Mouse (Mus musculus): ENCODE measurements at regions not wholly inside any gene's neighbourhood (a gene's known extent, or its start where the extent isn't known, plus 50 kb on each side); places are given as distances from the start of the nearest gene placed in this dataset.

DNA sequence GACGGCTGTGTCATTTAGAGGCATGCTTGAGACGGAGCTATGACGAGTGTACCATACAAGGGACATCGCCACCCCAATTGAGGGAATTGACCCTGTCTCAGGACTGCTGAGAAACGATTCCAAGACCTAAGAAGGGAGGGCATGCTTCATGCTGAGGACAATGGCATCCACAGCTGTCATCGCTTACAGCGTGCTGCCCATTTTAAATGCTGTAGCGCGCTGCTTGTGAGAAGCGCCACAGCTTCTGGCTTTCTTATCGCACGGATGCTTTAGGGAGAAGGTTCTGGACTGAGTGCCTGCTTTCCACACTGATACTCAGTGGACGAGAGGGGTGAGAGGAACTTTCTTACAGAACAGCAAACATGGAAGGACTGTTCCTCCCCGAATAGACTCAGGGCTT lies 357.8 kb upstream of the Arglu1 start:
- in situ Hi-C loops (cut with MboI, MseI): no loop called here

DNA sequence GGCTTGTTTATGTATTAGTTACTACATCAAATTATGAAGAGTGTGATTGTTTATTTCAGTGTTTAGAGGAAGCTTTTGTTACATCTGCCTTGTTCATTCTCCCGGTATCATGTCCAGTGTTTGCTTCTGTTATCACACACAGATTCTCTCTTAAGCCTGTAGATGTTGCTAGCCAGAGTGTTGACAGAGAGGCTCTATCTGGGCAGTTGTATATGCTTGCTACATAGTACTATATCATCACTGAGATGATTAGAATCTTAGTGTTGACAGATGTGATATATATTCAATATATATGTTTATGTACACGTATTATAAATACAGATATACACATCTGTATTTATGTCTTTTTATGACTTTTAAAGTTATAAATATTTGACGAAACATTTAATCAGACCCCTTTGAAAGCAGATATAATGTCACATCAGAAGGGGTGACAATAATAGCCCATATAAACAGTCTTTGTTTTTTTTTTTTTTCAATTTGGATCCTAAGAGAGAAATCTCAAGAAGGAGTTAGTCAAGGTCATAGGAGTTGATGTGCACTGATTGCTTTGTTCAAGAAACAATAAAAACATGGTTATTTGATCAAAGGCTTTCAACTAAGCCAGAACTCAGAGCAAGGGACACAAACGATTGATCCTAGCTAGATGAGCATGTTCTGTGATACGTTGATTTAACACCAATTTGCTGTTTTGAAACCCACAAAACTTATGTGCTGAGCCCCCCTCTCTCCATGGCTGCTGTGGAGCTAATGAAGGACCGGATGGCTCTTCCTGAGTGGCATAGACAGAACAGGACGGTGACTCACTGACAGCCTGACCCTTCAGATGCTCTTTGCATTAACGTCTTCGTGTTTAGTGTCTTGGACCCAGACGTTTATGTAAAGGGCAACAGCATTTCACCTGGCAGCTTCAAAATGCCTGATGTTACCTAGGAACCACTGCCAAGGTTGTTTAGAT lies 352.8 kb upstream of the Arglu1 start:
- in situ Hi-C loops (cut with MboI, MseI): no loop called here

DNA sequence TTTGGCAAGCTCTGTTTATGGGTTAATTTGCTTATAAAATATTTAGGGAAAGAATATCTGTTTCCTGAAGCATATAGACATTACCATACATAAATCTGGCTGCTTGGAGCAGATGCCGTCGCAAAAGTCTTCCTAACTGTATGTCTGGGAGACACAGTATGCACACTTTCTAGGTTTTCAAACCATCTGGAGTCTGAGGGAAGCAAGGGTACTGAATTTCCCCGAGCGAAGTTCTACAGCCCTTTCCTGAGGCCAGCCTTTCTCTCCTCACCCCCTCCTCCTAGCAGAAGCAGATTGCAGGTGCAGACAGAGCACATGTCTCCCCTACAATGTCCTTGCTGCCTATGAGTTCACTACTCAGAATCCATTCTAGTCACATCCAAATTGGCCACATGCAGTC lies 338.8 kb upstream of the Arglu1 start:
- in situ Hi-C loops (cut with MboI, MseI): no loop called here

DNA sequence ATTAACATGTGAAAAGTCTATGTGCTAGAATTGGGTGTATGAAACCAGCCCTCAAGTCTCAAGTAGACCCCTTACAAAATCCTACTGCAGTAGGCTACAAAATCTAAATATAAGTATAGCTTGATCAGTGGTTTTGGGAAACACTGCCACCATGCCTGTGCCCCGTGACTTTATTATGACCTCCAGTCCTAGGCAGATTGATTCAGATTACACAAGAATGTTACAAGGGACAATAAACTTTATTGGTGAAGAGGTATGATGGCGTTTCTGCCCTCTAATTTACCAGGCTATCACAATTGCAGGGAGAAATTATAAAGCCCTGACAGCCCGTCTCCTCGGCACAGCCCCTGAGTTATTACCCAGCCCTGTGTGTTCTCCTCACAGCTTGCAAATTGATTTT lies 337.4 kb upstream of the Arglu1 start:
- in situ Hi-C loops (cut with MboI, MseI): no loop called here

DNA sequence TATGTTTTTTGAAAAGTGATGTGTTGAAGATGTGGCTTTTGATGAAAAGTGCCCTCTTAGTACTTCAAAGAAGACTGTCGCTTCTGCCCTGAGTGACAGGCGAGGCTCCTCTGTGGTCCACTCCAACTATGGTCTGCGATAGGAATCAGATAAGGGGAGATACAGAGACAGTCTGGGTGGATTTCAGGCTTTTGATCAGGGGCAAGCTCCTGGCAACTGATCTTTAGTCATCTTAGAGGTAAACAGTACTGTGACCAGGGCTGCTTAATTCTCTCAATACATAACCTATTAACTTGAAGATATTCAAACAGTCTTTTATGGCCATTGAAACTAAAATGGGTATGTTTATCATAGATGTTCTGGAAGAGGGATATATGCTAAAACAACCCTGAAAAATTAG lies 335.6 kb upstream of the Arglu1 start:
- in situ Hi-C loops (cut with MboI, MseI): no loop called here

DNA sequence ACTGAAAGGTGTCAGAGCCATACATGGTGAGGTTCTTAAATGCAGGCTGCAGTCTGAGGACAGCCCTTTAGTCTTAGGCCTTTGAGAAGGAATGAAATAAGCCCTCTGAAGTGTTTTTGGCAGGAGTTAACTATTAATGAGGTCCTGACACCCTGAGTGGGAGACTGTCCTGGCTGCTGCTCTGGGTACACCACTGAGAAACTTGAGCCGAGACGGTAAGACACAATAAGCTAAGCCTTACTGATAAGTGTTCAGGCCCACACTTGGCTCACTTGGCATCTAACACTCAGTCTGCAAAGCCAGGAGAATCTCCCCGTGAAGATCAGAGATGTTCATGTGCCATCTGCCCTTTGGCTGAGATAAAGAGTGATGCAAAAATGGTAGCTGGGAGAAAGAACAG lies 335.1 kb upstream of the Arglu1 start:
- in situ Hi-C loops (cut with MboI, MseI): no loop called here

DNA sequence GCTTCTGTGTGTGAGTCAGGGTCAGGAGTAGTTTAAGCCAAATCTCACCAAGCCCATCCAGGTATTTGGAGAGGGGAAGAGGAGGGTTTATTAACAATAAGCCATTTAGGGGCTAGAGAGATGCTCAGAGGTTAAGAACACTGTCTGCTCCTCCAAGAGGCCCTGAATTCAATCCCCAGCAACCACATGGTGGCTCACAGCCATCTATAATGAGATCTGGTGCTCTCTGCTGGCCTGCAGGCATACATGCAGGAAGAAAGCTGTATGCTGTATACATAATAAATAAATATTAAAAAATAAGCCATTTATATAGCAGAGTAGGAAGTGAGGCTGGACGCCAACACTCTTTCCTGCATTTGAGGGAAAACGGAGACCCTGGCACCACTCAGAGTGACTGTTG lies 330.4 kb upstream of the Arglu1 start:
- in situ Hi-C loops (cut with MboI, MseI): no loop called here

DNA sequence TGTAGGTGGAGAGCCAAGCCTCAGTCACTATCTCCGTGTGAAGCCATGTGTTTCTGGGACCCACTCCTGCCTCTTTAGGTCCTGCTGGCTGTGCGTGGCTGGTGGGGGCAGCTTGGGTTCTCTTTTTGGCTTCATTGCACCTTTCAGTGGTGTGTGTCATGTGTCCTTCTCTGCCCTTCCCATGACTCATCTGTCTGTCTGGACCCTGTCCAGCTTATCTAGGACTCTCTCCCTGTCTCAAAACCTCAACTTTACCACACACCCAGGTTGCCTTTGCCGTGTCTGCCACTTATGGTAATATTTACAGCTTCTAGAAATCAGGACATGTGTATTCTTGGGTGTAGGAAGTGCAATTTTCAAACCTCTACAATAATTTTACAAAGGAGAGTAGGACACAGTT lies 329.9 kb upstream of the Arglu1 start:
- in situ Hi-C loops (cut with MboI, MseI): no loop called here

DNA sequence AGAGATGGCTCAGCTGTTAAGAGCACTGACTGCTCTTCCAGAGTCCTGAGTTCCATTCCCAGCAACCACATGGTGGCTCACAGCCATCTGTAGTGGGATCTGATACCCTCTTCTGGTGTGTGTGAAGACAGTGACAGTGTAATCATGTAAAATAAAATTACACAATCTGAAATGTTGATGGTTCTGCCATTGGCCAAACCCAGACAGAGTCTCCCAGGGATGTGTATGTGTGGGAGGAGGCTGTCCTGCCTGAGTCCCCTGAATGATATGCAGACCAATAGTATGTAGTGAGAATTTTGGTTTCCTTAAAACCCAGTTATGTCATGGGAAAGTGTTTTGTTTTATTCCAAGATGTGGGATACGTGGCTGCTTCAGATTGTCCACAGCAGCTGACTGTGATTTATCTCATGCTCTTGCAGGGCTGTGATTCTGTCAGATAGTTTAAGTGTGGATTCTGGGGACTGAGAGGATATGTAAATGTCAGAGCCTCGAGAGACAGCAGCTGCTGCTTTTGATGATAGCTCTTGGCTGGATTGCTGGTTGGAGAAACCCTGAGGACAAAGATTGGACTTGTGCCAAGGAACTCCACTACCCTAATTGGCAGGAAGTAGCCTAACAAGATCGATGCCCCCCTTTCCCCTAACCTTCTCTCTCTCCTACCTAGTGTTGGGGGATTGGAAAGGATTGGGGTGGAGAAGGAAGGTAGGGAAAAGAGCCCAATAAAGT lies 321.6 kb upstream of the Arglu1 start:
- in situ Hi-C loops (cut with MboI, MseI): no loop called here

DNA sequence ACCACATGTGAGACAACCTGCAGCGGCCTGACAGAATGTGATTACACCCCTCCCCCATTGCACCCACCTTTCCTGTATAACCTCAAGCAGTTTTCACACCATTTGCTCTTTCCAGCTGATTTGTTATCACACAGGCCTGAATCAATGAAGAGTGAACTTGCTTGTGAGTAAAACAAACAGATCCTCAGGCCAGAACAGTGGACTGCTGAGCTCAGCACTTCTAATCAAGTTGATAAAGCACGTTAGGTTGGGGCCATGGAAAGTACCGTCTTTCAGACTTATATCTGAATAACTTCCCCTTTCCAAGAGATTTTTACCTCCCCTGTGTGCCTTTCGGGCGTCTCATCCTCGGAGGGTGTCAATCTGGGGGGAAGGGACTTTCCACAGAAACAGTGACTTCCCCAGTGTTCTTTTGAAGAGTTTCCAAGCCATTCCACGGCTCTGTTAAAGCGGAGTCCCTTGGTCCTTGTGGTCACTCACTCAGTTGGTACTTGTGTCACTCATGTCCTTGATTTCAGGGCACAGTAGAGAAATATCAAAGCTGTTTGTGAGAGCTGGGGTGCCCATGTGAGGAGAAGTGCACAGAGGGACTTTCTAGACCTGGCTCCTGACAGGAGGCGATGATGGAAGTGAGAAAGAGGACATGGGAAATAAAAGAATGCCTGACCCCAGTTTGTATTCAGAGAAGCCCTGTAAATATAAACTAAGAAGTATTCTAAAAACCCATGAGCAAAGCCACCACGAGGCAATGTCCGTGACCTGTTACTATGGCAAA lies 317.9 kb upstream of the Arglu1 start:
- in situ Hi-C loops (cut with MboI, MseI): no loop called here

DNA sequence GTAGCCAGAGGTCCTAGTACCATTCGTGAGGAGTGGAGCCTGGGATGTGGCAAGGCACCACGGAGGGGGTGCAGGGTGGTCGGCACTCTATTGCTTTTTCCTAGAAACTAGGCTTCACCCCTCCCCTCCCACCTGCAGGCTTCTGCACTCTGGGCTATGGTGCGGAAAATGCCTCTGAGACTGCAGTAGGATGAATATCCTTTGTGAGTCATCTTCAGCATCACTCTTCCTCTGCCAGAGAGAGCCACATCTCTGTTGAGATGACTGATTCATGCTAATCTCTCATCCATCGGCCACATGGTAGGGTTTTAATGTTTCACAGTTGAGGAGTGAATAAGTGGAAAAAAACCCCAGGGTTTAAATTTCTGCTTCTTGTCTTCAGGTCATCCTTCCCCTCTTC lies 309.6 kb upstream of the Arglu1 start:
- in situ Hi-C loops (cut with MboI, MseI): loop anchor here (10.0 kb wide), 1 partner anchor 265 kb away; no protein-coding TSS in a partner anchor

DNA sequence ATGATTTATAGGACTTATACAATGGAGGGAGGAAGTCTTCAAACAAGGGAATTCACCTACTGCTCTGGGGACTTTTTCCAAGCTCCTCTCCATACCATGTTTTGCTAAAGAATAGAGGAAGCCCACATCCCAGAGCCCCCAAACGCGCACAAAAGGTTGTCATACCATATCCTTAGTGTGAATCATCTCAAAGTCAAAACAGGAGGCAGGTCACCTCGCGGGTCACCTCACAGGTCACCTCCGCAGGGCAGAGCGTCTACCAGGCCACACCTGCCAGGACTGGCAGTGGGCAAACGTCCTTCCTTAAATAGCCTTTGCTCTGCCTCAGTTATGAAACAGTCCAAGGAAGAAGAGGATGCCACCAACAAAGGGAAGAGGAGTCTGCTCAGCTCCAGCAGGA lies 307.3 kb upstream of the Arglu1 start:
- in situ Hi-C loops (cut with MboI, MseI): loop anchor here (10.0 kb wide), 1 partner anchor 263 kb away; no protein-coding TSS in a partner anchor

DNA sequence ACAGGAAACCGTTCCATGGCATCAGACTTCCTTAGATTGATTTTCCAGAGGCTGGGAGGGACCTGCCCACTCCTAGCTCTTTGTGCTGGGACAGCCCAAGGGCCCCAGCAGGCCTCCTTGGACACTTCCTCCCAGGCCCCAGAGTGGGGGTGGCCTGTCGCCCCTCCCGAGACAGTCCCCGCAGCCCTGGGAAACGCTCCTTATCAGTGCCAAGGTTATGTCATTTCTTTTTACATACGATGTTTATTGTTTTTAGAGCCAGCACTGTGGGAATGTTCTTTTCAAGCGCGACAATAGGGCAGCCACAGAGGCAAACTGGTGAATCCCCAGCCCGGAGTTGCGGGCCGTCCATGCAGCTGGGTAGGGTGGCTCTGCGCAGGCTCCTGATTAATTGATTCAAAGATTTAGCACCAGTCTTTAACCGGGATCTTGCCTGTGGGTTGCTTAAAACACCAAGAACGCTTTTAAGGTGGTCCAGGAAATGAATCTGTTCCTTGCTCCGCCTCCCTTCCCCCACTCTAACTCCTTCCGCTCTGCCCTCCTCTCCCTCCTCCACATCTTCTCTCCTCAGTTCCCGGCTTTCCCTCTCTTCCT lies 304.4 kb upstream of the Arglu1 start:
- in situ Hi-C loops (cut with MboI, MseI): loop anchor here (10.0 kb wide), 1 partner anchor 260 kb away; no protein-coding TSS in a partner anchor

DNA sequence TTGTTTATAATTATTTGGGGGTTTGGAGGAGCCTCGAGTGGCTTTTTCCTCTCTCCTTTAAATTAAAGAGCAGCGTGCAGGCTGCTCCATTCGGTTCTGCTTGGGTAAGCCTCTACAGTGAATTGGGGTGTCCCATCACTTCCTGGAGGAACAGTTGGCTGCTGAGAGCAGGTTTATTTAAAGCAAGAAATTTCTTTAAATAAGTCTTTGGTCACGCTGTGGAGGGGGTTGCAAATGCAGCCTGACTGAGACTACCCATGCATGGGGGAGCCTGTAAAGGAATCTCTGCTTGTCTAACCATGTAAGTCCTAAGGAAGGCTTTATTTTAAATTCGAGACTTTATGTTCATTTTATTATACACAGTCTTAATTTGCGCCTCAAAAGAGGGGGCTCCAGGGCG lies 303.7 kb upstream of the Arglu1 start:
- in situ Hi-C loops (cut with MboI, MseI): loop anchor here (10.0 kb wide), 1 partner anchor 259 kb away; no protein-coding TSS in a partner anchor

DNA sequence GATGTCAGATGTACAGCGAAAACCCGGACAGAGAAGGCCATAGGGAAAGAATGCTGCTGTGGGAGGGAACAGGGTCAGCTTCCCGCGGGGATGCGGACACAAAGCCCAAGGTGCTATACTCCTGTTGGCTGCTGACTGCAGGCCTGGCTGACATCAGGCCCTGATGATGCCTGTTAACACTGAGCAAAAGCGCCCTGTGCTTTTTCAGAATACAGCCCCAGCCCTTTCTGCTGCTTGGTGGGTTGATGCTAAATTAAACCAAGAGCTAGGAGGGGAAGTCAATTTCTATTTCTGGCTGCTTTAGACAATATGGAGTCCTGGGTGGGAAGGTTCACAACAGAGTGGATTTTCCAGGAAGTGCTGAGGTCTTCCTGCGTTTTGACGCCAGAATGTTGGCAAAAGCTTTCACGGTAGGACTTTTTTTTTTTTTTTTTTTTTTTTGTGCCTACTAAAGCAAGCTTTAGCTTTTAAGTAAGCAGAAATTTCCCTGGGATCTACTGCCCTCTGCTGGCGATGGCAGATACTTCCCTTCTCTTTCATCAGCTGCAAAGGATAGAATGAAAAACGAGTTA lies 302.2 kb upstream of the Arglu1 start:
- in situ Hi-C loops (cut with MboI, MseI): loop anchor here (10.0 kb wide), 1 partner anchor 258 kb away; no protein-coding TSS in a partner anchor

DNA sequence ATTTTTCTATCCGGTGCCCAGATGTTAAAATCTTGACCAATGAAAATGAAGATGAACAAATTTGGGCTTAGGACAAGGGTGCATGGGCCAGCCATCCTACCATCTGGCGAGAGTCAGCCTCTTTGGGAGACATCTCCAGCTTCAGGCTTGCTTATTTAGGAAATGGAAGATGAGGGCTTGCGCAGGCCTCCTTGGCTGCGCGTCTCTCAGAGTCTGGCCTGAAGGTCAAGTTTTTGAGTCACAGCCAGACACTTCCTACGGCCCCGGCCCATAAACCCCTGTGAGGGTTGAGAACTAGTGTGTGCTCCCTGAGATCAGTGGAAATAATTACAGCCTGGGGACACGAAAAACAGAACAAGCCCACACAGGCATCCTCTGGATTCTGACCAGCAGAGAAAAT lies 300.7 kb upstream of the Arglu1 start:
- in situ Hi-C loops (cut with MboI, MseI): loop anchor here (10.0 kb wide), 1 partner anchor 256 kb away; no protein-coding TSS in a partner anchor

DNA sequence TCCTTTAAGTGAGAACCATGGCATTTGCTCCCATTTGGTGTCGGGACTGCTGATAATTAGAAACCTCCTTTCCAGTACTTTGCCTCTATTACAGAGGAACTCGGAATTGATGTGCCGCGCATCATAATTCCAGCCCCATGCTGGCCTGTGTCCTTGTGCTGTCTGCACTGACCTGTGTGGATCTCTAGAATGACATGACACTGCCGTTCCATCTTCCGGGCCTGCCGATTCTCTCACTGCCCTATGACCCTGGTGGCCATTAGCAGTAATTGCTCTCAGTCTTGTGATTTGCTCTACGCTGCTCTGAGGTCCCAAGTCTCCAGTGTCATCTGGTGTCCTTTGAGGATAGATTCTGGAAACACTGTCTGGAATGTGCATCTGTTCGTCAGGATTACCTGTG lies 295.7 kb upstream of the Arglu1 start:
- in situ Hi-C loops (cut with MboI, MseI): no loop called here

DNA sequence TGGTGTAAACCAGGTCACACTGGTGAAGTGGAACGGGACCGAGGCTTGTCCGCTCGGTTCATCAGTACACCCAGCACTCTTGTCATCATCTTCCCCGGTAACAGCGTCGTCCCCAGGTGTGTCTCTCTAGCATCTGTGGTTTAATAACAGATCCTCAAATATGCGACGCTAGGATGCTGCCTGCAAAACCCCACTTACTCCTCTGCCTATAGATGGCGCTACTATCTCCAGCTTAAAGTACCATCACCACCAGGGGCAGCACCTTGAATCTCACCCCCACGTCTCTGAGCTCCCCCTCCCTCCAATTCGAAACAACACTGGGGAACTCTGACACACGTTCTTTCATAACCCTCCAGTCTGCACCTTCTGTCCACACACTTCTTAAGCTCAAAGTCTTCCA lies 295.1 kb upstream of the Arglu1 start:
- in situ Hi-C loops (cut with MboI, MseI): no loop called here

DNA sequence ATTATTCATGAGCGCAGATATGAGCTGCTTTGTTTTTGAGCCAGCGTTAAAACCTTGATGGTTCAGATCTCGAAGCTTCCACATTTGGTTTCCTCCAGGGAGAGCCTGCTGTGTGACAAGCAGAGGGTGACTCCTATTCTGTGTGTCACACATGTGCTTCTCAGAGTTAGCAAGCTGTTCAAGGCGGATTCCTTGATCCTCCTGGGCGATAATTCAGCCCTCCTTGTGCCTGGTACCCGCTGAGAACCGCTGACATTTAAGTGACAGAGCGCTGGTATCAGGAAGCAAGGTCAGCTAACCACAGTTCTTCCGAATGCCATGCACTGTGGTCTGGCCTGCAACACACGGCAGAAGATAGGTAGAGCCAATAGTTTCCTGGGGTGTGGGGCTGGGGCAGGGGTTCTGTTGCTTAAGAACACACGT lies 294.5 kb upstream of the Arglu1 start:
- in situ Hi-C loops (cut with MboI, MseI): no loop called here

DNA sequence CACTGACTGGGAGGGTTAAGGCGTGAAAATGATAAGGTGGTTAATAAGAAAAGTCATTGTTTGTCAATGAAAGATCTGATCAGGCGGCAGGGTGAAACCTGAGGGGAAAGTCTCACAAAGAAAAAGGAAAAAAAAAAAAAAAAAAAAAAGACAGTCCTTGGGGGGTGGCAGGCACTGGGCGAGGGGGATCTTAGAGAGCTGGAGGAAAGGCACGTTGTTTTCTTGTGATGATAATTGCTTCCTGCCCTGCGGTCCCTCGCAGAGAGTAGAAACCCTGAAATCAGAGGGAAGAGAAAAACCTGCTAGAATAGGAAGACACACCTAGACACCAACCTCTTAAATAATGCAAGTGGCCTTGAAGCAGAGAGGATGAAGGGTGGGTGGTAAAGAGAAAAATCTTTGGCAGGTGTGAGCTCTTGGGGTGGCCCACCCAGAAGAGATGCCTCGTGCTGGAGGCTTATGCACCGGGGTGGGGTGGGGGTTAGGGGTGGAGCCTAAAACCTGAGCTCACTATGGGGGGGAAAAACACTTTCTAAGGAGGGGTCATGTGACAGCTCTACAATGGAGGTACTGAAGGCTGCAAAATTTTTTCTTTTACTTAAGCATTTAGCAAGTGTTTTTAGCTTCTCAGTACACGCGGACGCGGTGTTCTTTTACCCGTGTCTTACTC lies 294.0 kb upstream of the Arglu1 start:
- in situ Hi-C loops (cut with MboI, MseI): no loop called here
